Mouse (Mus musculus): ENCODE results near the gene Kcnj16.

Kcnj16 gene

DNA sequence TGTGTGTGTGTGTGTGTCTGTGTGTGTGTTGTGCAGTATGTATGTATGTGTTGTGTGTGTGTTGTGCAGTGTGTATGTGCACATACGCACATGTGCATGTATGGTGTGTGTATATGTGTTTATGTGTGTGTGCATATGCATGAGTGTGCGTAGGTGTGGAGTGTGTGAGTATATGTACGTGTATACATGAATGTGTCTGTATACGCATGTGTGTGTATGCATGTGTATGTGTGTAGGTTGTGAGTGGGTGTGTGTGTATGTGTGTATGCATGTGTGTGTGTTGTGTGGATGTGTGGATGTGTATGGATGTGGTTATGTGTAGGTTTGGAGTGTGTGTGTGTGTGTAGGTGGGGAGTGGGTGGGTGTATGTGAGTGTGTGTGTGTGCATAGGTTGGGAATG is 89.6 kb downstream of the Kcnj16 start:
- DNase-seq = no peak

DNA sequence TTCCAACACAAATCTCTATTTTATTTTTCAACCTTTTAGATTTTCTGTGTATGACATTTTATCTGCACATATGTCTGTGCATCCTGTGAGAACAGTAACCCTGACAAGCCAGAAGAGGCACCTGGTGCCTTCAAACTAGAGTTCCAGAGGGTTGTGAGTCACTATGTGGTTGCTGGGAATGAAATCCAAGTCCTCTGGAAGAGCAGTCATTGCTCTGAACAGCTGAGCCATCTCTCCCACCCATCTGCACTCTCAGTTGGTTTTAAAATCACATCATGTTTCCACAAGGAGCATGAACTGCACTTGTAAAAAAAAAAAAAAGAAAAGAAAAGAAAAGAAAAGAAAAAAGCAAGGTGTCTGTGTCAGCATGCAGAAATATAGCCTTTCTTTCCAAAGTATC is 91.6 kb downstream of the Kcnj16 start:
- DNase-seq = no peak

DNA sequence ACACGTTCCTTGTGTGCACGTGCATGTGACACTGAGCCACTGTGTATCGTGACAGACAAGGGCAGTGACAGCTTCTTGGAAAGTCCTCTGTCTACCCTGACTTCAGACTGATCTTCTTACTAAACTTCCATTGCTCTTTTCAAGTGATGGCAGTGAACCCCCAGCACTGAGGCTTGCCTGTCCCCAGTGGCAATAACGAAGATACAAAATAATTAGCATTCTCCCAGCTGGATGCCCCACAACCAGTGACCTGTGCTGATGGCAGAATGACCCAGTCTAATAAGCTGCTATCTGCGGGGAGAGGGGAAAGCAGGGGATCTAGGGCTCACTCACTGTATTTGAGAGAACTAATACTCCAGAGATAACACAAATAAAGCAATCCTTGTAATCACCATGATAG is 92.4 kb downstream of the Kcnj16 start:
- no peak for DNase-seq

DNA sequence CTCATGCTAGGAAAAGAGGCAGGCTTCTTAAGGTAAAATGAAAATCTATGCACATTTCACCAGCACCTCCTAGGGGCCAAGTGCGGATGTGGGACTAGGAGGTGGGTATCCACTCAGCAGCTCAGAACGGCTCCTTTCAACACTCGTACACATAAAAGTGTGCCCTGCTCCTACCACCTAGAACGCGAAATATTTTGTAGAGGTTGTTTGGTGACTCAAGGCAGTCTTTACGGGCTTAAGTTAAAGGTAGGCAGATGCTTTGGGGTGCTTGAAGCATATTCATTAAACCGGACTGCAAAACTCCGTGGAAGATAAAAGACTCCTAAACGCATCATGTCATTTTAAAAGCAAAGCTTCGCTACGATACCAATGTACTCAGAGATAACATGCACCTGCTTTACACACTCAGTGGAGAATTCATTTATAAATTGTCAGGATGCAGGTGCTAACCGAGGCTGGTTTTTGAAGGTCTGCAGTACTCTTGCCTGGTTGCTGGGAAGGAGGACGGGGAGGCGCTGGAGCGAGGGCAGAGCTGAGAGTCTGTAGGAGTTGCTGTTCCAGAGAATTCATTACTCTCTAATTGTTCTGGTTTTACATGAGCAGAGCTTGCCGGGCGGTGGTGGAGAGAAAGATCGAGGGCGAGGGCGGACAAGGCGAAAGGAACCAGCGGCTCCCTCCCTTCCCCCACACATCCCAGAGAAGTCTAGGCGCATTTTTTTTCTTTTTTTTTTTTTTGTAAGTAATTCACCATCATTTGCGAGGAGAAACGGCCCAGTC is 97.1 kb downstream of the Kcnj16 start:
- DNase-seq = peak; percentile 49

DNA sequence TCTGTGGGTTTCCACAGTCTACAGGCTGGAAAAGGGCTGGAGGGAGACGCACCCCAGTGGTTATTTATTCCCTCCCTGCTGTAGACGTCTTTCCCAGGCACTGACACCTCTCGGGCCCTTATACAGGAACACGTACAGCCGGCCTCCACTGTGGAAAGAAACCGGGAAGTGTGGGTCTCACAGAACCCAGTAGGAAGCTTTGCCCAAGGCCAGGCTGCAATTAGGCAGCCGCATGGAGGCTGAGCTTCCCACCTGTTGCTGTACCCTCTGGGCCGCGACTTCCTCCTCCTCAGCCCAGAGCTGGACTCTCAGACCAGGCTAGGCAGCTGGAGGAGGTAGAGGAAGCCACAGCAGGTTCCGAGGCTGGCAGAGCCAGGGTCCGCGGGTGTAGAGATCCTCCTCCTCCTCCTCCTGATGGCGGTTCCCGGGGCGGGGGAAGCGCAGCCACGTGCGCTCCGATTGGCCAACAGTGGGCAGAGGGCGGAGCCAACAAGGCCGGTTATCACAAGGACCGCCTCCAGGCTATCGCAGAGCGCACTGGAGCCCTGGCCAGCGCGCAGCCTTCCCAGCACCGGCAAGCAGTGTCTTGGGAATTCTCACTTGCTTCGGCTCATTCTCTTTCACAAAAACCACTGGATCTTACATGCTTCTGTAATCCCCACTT is 97.9 kb downstream of the Kcnj16 start, which contains the start of gene Kcnj2:
Gene Kcnj2, plus strand, starts transcription at position 530 of the 664 bp plus-strand sequence.
- DNase-seq = peak; percentile 96

- DNase-seq = no peak
Measured at GRCm38 (mm10) chr11:111066299-111066691, 98.5 kb downstream of the Kcnj16 start.

- DNase-seq = no peak
Measured at GRCm38 (mm10) chr11:111067787-111068186, 100.0 kb downstream of the Kcnj16 start.

DNA sequence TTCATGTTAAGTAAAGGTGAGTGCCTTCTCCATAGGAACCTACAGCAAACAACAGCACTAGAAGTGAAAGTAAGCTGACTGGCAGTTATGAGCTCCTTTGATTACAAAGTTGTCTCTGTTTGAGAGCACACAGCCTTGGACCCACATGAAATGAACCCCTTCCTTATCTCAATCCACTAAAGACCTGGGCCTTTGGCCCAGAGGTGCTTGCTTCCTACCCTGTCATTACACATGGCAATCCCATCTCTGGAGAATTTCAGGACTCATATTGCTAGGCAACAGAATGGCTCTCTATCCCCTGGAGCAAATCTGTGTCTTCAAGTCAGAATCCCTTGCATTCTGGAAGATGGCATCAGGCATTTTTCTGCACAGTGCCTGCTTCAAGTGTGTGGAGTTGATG is 102.6 kb downstream of the Kcnj16 start:
- DNase-seq = no peak

DNA sequence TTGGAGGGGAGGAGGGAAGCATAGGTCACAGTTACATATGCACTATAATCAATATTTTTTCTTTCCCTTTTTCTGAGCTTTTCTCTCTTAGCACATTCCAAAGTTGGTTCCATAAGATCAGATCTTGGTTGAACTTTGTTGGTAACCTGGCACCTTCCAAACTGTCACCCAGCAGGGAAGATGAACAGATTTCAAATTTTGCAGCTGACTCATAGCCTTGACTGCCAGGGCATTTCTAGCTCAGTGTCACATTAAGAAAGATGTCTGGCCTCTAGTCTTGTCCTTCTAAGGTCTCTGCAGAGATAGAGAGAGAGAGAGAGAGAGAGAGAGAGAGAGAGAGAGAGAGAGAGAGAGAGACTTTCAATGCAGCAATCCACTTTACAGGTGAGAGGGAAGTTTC is 106.3 kb downstream of the Kcnj16 start:
- DNase-seq = no peak

Measured in kidney, postnatal 14 days (tissue).